Mouse (Mus musculus) liver (tissue): Measurements from ENCODE around the gene Gm5414.

Source experiments
- DNase-seq: peaks from one replicate; pipeline ENCODE4 v3.0.0-alpha.2; 2020; ENCODE audit warnings: mixed read lengths

Gm5414 gene

DNA sequence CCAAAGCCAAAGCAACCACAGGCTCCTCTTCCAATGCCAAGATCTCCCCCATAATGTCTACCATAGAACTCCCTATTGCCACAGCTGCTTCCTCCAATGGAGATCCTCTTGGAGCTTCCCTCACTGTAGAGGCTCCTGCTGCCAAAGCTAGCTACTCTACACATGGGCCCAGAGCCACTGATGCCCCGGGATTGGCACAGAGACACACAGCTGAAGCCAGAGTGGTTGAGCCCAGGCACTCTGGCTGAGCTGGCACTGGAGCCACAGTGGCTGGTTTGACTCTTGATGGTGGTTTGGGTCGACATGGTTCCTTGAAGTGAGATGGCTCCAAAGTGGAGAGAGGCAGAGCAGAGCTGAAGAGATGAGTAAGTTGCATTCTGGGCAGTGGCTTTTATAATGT is at the start of gene Gm5414:
TSS of gene Gm5414 (minus strand) at position 305 of the 400 bp plus-strand sequence.
- DNase-seq = no peak

DNA sequence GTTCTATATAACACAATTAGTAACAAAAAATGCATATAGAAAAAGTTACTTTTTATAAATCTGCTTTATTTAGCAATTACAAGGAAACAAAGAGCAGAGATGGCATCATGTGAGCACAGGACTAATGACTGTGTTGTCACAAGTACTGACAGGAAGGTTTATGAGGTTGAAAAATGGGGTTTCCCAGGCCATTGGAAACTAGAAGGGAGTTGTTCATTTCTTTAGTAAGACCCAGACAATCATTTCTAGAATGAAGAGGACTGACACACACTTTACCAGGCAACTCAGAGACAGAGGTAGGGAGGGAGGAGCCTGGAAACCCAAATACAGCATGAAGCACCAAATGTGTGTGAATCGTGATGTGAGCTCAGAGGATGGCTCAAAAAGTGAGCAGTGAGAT is 48.0 kb upstream of the Gm5414 start:
- no peak for DNase-seq

DNA sequence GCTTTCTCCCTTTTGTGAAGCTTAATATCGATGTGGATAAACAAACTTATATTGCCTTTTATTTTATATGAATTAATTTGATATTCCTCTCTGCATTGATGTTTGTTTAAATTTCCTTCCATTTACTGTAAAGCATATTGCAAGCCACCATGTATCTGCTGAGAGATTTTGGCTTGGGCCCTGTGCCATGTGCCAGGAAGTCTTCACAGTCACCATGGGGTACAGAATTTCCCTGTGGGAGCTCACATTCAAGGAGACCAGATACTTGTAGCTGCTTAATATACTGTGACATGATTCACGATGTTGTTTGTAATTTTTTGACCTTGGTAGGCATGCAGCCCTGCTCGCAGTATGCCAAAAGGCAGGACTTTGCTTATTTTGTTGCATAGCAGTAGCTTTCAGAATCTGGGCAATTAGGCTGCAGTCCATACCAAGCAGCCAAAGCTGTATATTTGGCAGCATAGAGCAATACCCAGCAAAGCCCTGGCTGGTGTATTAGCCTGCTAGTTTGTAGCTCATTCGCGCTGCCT is 24.8 kb upstream of the Gm5414 start:
- DNase-seq = no peak

DNA sequence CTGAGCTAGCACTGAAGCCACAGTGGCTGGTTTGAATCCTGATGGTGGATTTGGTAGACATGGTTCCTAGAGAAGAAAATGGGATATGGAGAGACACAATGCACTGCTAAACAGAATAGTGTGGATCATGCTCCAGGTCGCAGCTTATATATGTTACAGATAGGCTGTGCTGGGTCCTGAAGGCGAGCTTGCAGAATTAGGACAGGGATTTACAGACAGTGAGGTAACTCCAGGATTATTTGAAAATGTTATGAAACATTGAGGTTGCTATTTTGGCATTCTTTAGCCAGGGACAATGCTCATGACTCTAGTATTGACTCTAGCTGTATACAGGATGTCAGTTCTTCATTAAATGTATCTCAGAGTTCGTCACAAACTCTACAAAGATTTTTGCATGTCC is 19.3 kb upstream of the Gm5414 start, which contains the start of gene Gm5478:
TSS of gene Gm5478 (minus strand) at position 101 of the 400 bp plus-strand sequence.
- DNase-seq = no peak

DNA sequence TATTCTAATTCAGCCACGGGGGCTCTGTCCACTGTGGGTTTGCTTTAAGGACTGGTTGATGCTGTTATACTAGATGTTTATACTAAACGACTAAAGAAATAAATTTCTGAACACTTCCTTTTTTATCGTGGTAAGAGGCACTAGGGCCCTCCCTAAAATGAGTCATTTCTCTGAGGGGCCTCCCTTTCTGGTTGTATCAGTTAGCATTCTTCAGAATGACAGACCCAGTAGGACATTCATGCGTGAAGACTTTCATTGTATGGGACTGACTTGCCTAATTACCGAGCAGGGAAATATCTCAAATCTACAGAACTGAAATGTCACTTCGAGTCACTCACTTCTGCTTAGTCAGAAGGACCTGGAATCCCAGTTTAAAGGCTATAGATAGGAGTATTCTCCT is 28.9 kb downstream of the Gm5414 start:
- DNase-seq = no peak

DNA sequence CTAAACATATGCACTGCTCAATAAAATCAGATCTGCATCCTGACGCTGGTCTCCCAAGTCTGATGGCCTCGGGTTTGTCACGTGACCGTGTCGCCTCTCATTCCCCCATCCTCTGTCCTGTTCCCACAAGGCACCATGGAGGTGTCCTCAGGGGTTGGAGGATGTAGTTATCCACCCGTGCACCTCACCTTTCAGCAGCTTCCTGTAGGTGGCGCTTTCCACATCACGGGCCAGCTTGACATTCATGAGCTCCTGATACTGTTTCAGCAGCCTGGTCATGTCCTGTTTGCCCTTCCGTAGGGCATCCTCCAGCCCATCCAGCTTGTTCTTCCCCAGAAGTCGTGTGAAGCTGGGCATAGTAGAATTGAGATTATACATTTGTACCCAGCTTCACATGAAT is 39.8 kb downstream of the Gm5414 start:
- DNase-seq = no peak

DNA sequence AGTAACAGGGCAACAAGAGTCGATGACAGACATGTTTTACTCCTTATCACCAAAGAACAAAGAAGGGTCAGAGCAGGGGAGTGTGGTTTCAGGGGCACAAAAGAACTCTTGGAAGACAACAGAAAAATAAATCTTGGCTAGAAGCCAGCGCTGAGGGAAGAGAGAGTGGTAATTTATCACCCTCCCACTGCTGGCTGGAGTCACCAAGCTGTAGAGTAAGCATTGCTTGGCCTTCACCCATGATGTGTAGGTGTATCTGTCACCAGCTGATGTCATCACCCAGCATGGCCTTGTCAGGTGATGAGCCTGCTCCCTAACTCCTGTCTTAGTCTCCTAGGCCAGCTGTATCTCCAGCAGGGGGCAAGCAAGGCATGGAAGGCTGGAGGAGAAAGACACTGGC is 43.5 kb downstream of the Gm5414 start:
- DNase-seq = no peak

DNA sequence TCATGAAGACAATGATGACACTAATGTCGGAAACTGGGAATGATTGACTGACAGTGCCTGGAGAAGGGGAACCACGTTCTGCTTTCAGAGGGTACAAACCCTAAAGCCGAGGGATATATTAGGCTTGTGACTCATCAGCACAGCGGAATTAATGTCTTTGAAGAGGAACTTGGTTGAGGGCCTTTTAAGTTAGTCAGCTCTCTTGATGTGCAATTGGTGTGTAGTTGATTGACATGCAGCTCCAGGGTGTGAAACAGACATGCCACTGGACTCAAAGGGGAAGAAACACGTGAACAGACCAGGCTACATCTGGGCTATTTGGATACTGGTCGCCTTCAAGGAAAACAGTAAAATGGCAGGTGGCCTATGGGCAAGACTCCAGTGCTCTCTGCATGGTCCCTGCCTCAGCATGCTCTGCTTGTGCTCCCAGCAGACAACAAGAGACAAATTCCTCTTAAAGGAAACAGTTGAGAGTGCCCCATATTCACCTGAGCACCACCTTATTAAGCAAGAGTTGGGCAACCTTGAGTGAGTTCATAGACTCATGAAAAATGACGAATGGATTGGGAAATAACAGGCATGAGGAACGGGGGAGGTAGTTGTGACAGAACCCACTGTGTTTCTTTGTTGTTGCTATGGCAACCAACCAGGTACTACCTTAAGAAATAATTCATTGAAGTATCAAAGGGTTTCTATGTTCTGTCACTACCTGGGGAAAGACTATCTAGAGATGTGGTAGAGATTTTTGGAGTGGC is 44.6 kb downstream of the Gm5414 start:
- DNase-seq = no peak

DNA sequence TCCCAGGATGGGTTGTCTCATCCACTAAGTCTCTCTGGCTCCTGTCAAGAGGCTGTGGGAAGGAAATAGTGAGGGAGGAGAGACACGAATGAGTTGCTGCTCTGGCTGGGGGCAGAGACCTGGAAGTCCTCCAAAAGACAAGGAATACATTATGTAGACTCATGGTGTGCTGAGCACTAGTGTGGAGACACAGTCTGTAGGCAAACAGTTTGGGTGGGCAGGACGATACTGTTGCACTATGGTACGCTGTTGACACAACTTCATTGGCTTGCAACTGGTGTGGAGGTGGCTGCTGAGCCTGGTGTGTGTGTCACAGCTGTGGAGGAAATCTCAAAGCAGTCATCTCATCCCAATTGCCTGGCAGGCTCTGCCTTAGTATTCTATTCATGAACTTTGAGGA is 46.3 kb downstream of the Gm5414 start:
- no peak for DNase-seq

DNA sequence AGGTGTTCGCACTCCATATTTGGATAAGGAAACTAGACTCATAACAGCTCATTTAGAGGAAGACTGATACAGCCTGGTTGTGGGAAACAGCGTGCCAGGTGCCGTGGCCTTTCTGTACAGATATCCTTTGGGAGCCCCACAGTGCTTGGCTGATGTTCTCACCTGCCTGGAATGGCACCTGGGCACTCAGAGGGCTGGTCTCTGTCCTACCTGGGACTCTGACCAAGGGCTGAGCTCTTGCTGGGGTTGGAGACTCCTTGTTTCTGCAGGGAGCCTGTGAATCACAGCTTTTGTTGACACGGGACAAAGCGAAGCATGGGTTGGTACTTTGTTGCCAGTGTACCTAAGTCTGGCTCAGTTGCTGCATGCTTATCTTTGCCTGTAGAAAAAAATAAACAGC is 52.5 kb downstream of the Gm5414 start:
- DNase-seq = no peak
